Mouse (Mus musculus) ovary, adult 18-20 months (tissue): Measurements from ENCODE around the gene Foxo1.
A peak's percentile ranks its signal among the peaks of the same experiment; 100 is the strongest.

Source experiments
- DNase-seq: peaks from one replicate; pipeline ENCODE4 v3.0.0; 2022; ENCODE audit warnings: low spot score, mixed read lengths

The Foxo1 gene

DNA sequence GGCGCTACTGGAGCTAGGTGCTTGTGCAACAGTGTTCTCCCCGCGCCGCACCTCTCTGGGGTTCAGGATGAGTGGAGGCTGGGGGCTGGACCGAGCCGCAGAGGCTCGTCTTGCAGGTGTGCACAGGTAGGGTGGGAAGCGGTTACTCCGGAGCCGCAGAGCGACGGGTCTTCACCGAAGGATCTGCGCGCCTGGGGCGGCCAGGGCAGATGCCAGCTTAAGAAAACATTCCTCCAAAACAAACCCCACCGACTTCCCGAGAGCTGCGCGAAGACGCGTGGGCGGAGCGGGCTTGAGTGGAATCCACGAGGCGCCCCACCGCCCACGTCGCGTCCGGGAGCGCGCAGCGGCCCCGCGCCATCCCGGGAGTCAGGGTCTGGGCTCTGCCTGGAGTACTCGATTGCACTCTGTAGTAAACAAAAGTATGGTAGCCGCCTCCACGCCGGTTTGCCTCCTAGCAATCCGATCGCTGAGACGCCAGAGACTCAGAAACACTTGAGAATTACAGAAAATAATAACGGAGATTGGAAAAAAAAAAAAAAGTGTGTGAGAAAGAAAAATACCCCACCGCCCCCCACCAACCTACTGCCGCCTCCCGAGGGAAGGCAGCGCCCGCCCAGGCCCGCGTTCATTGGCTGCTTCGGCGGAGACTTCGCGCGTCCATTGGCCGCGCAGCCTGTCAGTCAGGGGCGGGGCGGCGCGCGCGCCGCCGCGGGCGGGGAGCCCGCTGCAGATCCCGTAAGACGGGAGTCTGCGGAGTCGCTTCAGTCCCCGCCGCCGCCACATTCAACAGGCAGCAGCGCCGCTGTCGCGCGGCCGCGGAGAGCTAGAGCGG lies at the start of gene Foxo1:
Foxo1 (plus strand) TSS at position 685 of the 835 bp plus-strand sequence.
- peak; percentile 81 for DNase-seq

GRCm38 (mm10) chr3:52218864-52219263 lies 49.3 kb upstream of the Foxo1 start:
- DNase-seq, result no peak

DNA sequence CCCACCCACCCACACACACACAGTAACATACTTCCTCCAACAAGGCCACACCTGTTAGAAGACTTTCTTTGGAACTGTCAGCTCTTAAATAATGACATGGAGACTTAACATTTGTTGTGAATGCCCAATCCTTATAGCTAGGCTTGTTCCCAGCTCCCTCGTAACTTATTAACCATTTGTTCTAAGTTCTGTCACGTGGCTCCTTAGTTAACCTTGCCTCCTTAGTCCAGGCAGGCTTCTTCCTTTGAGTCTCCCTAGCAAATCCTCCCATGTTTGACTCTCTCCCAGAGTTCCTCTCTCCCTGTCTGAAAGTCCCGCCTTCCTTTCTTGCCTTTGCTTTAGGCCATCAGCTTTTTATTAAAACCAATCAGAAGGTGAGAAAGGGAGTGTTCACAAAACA lies 47.1 kb upstream of the Foxo1 start:
- DNase-seq, result no peak

- DNase-seq, result no peak
These were observed 46.2 kb upstream of the Foxo1 start for GRCm38 (mm10) chr3:52221931-52222330.

GRCm38 (mm10) chr3:52236488-52236887 lies 31.6 kb upstream of the Foxo1 start:
- no peak for DNase-seq

GRCm38 (mm10) chr3:52237136-52237535 lies 31.0 kb upstream of the Foxo1 start:
- DNase-seq, result no peak

DNA sequence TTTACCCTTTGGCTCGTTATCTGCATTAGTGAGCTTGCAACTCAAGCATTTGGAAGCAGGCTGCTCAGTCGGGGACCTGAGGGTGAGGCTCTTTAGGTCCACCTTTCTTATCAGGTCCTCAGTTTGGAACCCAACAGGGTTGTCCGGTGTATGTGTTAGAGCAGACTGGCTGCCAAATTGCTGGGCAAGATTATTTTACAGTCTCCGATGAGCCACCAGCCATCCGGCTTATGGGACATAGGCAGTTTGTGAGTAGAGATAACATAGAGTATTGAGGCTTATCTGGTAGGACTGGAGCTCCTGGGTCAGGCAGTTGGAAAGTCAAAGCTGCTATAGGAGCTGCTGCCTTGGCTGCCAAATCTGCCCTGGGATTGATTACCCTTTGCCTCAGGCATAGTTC lies 27.1 kb upstream of the Foxo1 start:
- no peak for DNase-seq

- no peak for DNase-seq
These were observed 25.6 kb upstream of the Foxo1 start for GRCm38 (mm10) chr3:52242457-52243105.

DNA sequence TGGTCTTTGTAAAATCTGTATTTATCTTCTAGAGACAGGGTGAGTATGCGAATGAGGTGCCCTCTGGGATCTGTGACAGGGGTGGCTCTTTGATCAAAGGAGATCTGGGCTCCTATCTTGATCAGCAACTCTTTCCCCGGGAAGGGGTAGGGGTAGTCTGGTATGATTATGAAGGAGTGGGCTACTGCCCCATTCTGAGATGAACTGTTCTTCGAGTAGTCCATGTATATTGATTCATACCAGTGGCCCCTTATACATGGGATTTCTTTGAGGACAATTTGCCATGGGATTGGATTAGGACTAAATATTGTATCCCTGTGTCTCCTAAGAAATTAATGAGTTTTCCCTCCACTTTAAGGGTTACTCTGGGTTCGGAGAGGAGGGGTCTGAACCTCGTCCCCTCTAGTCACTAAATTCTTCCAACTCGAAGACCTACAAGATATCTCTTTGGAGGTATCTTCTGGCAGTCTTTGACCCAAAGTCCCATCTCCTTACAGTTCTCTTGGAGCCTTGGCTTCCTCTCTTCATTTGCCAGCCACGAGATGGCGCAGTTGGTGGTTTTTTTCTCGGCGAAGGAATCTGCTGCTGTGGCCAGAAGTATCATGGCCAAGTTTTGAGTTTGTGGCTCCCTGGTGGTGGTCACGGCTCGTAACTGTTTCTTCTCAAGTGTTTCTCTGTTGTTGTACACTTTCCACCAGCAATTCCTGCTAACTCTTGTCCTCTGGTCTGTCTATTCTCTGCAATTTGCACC lies 24.7 kb upstream of the Foxo1 start:
- no peak for DNase-seq

GRCm38 (mm10) chr3:52245996-52246830 lies 21.9 kb upstream of the Foxo1 start:
- DNase-seq, result no peak

DNA sequence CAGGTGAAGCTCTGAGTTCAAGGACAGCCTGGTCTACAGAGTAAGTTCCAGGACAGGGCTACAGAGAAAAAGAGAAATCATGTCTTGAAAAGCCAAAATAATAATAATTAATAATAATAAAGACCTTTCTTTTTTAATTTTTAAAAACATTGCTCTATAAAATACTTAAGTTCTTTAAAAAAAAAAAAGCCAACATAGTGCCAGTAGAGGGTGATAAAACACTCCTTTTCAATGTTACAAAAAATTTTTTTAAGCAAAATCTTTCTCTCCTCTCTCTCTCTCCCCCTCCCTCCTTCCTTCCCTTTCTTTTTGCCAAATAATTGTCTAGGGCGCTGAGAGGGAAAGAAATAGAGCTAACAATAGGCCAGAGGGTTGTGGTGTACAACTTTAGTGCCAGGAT lies 17.0 kb upstream of the Foxo1 start:
- DNase-seq, result no peak

DNA sequence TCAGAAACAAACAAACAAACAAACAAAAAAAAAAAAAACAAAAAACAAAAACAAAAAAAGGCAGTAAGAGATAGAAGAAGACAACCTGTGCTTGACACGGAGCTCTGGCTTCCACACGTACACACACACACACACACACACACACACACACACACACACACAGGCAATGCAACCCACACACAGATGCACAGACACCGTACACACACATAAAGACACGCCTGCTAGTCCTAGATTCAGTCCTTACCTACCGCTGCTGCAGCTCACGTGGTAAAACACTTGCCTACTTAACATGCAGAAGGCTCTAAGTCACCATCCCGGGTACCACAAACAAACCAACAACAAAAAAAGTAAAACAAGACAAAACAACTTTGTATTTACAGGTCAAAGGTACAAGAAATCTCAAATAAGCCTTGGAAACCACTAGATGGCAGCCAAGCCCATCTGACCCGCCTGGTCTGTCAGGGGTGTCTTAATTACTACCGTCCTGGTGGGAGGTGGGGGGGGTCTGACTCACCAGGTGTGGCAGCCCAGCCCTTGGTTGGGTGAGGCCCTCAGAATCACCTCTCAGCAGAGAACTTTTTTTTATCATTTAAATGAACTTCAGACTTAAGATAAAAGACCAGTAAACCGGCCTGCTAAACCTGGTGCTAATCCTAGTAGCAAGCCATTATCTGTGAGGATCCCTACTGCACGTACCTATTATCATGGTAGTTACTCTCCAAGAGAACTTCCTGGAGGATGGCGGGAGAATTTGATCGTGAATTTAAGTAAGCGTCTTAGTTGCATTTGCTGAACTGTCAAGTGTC lies 14.3 kb upstream of the Foxo1 start:
- DNase-seq, result no peak

DNA sequence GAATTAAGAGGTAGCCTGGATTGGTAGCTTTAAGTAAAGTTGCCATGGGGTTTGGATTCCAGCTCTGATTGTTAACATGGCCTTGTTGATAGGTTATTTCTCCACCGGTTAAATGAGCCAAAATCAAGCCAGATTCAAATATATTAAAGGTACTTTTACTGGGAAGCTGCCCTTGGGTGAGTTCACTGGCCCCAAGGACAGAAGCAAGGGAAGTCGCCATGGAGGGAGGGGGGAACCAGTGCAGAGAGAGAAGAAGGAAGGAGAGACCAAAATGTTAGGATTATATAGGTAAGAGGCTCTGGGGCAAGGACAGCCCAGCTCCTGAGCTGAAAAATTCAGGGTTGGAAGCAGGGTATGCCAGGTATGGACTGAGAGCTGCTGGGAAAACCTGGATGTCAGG lies 13.6 kb upstream of the Foxo1 start:
- DNase-seq, result no peak

DNA sequence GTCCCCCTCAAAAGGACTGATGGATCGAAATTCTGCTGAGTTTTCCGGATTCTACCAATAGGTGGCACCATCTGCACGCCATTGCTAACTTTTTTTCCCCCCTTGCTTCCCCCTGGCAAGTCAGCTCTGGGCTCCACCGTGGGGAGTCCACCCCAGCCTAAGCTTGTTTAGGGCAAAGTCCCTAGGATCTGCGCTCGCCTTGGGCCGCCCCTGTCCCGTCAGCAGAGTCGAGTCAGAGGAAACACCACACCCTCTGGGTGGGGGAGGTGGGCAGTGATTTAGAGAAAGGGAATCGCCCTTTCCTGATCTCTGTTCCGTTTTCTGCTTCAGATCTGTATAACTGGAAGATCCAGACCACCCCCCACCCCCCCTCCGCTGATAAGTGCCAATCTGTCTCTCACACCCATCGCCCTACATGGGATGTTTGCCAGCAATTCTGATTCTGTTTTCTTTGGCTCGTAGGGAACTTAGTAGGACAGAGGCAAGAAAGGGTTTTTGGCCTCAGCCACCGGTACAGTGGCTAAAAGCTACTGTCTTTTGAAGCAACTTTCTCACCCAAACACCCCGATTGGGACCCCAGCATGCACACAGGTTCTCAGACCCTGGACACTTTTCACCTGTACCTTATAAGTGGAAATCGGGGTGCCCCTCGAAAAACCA lies 10.2 kb upstream of the Foxo1 start:
- peak; percentile 43 for DNase-seq

DNA sequence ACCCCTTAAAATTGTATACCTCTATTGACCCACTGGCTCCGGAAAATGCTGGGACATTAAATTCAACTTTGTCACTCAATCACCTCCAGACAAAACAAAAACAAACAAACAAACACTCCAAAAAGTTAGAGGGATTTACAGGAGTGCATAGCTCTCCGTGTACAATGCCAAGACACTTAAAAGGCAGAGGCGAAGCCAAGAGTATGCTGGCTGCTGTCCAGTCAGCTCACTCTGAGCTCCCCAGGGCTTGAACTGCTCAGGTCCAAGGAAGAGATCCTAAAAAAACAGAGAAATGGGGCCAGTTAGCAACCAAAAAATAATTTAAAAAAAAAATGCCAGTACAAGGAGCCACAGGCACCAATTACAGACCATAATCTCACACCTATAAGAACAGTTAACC lies 9.6 kb upstream of the Foxo1 start:
- DNase-seq, result peak; percentile 46

DNA sequence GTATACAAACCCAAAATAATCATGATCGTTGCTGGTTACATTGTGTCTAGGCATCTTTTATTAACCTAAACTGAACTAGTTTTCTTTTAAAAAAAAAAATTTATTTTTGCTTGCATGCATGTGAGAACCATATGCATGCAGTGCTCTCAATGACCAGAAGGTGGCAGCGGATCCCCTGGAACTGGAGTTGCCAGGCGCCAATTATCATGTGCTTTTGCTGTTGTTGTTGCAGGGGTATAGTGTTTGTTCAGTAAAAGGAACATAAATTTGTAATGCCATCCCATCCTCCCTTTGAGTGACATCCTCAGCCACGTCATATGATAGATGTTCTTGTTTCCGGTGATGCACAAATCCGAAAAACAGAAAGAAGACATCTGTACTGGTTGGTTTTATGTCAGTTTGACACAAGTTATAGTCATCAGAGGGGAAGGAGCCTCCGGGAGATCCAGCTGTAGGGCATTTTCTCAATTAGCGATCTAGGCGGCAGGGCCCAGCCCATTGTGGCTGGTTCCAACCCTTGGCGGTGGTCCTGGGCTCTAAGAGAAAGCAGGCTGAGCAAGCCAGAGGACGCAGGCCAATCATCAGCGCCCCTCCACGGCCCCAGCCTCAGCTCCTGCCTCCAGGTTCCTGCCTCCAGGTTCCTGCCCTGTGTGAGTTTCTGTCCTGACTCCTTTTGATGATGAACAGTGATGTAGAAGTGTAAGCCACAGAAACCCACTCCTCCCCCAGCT lies 5.5 kb upstream of the Foxo1 start:
- no peak for DNase-seq

GRCm38 (mm10) chr3:52264354-52264753 lies 3.8 kb upstream of the Foxo1 start:
- DNase-seq, result no peak

- DNase-seq, result peak; percentile 48
These were observed 1.5 kb upstream of the Foxo1 start for GRCm38 (mm10) chr3:52266606-52267160.

DNA sequence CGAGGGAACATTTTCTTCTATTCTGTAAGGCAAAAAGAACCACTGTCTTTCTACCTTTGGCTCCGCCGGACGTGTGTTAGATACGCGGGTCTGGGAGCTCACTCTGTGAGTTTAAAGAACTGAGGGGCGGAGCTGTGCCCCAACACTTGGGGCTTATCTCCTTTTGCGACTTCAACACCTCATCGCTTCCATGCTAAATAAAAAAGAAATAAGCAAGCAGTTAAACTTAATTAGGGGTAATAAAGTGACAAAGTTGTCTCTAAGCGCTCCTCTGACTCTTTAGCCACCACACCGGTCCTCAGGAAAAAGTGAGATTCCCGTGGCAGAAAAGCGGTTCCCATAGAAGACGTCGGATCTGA lies 864 bp upstream of the Foxo1 start:
- no peak for DNase-seq

DNA sequence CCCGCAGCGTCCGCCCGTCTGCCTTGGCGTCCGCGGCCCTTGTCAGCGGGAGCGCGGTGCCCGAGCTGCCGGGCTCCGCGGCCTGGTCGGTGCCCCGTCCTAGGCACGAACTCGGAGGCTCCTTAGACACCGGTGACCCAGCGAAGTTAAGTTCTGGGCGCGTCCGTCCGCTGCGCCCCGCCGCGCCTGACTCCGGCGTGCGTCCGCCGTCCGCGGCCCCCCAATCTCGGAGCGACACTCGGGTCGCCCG lies 276 bp downstream of the Foxo1 start:
- DNase-seq, result no peak
